Mouse (Mus musculus) adrenal gland, postnatal 14 days (tissue): ENCODE measurements at regions not wholly inside any gene's neighbourhood (a gene's known extent, or its start where the extent isn't known, plus 50 kb on each side); places are given as distances from the start of the nearest gene placed in this dataset.
"Not testable (repeated sequence)": the region's sequence is repeated elsewhere in the genome, so short reads cannot be mapped to it uniquely, and the experiment has no call there.

ENCODE experiments used
- DNase-seq: peaks from one replicate; pipeline ENCODE4 v3.0.0; 2021; ENCODE audit warnings: mixed read lengths

DNA sequence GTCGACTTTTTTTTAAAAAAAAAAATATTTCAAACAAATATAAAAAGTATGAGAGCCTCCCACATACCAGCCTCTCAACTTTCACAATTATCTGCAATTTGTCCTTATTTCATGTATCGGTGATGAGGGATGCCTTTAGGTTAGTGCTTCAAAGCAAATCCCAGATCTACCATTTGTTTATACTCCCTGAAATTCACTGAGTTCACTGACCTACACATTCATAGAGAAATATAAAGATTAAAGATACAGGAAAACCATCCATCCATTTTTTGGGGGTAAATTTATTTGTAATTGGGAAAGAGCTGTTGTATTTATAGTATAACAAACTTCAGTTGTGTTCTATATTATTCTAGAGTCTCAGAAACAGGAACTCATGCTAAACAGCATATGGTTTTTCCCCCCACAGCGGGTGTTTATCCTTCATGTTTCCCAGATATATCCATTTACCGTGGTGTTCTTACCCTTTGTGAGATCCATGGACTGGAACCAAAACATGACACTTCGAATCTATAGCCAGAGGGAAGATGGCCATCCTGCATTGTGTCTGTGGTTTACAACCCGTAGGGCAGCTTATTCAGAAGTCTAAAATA is 120.1 kb upstream of the Cpsf6 start:
- no peak for DNase-seq

DNA sequence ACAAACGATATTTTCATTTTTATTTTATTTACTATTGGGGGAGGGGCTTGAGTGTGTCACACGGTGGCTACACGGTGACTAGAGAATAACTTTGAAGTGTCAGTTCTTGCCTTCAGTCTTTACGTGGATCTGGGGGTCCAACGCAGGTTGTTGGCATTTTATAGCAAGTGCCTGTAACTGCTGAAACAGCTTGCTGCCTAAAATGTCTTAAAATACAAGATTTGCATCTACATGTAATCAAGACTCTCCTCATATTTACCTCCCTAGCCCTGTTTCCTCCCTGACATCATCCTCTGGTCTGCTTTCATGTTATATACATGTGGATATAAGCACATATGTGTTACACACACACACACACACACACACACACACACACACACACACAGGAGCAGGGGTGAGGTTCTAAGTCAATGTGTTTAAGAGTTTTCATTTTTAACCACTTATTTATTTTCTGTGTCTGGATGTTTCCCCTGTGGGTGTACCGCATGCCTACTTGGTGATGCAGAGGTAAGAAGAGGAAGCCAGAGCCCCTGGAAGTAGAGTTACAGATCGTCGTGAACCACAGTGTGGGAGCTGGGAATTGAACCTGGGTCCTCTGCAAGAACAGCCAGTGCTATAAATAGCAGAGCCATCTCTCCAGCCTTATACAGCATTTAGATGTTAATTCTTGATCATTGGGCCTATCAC is 119.5 kb upstream of the Cpsf6 start:
- no peak for DNase-seq

DNA sequence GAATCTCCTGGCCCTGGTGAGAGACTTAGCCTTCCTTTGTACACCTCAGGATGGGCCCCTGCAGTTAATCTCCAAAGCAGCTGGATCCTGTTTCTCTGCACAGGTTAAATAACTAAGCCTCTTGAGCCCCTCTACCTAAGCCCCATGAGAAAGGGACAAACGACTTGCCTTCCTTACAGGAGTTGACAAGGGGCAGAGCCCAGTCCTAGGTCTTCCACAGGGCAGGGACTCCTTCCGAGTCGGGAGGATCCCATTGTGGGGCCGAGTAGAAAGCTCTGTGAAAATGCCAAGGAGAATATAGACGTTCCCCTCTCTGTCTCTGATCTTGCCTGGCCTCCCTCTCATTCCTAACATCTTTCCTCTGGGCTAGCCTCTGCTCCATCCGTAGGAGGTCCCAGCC is 118.7 kb upstream of the Cpsf6 start:
- no peak for DNase-seq

DNA sequence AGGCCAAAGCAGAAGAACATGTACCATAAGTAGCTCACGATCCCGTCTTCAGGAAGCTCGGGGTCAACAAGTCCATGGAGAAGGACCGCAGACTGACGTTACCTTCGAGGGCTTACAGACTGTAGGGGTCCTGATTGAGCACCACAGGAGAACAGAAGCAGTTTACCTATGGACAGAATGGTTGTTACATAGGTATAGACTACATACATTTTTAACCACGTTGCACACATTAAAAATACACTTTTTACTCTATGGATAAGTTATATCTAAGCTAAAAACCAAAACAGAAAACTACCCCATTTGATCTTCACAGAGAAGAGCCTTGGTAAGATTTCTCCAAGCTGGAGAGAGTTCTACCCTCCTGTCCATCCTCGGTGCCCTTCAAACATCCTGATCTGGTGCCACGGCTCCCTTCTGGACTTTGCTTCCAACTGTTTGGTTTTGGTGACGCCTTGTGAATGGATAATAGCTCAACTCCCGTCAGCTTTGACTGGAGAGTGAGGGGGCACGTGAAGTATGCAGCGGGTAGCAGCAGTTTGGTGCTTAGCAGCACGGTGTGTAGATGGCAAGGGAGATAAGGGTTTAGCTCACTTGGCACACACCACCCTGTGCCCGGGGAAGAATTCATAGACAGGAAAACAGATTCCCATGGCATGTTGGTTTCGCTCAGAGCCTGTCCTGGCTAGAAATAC is 117.9 kb upstream of the Cpsf6 start:
- no peak for DNase-seq

DNA sequence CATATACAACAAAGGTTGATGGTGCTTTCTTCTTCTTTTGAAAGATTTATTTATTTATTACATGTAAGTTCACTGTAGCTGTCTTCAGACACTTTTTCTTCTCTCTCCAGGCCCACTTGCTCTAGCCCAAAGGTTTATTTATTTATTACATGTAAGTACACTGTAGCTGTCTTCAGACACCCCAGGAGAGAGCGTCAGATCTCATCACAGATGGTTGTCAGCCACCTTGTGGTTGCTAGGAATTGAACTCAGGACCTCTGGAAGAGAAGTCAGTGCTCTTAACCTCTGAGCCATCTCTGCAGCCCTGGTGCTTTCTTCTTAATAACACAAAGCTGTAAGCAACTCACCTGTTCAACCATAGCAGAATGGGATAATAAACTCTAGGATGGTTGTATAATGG is 117.3 kb upstream of the Cpsf6 start:
- DNase-seq: not testable (repeated sequence)

DNA sequence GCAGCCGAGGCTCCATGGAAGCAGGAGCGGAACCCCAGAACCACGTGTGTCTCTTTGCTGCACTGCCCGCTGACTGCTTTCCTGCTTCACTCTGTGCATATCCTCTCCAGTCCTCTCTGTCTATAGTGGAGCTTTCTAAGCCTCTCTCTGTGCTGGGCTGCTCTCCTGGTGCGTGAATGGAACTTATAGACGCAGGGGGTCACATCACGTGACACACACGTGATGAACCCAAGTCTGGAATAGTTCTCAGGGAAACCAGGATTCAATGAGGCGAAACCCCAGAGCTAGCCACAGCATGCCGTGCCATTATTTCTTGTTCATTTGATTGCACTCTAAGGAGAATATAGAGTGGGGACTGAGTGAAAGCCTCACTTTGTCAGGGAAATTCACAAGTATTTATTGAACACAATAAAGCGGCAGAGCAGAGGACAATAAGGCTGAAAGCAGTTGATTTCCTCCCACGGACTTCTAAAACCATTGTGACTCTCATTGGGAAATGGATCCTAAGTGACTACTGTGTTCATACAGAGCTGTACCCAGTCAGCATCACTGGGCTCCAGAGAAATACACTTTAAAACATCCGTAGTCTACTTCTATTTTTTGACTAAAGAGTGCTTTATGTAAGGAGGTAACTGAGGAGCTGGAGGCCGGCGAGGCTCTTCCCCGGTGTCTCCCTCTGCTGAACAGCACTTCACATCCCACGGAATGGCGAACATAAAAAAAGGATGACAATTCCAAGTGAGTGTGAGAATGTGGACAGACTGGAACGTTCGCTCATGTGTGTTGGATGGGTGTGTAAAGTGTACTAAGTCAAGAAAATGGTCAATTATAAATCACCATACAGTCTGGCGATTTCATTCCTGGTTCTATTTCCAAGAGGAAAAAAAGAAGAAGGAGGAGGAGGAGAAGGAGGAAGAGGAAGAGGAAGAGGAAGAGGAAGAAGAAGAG is 116.5 kb upstream of the Cpsf6 start:
- DNase-seq: no peak

DNA sequence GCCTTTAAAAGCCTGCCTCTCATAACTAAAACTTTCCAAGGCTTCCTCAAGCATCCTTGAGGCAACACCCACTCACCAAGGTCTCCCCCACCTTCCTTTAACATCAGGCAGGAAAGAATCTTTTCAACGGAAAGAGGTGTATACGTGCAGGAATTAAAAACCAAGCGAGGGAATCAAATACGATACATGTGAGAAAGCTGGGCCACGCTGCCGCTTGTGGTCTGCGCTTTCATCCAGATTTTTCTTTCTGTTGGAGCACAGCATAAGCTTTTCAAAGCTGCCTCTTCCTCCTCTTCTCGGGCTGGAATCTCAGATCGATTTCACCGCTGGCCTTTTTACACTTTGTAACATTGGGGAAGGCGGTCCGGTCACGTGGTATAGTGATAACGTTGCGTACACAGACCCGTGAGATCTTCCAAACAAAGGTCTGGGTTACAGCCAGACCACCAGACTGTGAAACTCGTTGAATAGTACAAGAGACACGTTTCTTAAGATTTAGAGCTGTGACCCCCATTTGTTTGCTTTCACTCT is 114.4 kb upstream of the Cpsf6 start:
- DNase-seq: peak; percentile 20

DNA sequence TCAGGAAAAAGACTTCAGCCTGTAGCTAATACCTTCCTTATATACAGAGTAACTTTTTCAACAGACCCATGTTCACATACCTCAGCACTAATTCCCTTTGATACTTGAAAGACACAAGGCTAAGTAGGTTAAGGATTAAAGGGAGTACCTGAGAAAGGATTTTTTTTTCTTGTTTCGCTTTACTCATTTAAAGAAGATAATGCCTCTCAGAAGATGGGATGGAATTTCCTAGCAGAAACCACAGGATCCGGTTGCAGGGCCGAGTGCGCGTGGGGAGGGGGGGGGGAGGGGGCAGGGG is 114.0 kb upstream of the Cpsf6 start:
- no peak for DNase-seq

DNA sequence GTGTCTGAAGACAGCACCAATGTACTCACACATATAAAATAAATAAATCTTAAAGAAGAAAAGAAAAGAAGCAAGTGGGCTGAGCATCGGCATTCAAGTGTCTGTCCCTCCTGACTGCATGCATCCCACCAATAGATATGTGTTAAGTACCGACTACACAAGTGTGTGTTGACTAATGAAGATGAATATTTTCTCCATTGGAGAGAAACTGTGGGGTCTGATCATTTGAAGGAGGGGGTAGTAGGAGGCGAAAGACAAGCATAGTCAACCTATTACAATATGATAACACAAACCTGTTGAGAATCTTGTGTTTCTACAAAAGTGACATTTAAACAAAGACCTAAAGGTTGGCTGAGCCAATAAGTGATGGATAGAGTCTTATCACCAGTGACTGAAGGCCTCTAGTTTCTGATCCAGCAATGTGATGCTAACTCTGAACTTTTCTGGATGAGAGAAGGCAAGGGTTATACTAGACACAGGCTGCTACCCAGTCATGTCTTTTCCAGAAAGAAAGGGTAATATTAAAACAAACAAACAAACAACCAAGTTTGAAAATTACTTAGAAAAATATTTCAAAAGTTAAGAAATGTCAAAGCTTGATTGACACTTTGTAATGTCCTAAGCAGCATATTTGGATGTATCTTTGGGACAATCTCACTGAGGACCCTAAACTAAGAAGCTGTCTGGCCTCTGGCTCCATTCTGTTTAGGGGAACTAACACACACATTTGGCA is 113.4 kb upstream of the Cpsf6 start:
- DNase-seq: no peak

DNA sequence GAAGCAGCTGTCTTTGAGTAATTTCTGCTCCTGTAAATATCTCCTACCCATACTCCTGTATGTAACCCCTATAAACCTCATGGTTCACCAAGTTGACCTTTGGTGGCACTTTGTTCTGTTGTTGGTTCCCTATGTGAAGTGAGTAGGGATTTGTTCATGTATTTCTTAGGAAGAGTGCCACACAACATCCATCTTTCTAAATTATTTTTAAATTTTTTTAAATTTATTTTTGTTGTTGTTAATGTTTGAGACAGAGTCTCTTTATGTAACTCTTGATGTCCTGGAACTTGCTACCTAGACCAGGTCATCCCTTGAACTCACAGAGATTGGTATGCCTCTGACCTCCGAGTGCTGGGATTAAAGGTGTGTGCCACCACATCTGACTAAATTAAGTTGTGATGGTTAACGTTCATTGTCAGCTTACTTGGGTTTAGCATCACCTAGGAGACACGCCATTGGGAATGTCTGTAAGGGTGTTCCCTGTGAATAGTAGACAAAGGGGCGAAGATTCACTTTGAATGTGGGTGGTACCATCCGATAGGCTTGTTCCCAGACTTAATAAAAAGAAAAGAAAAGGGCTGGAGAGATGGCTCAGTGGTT is 112.7 kb upstream of the Cpsf6 start:
- DNase-seq: no peak

DNA sequence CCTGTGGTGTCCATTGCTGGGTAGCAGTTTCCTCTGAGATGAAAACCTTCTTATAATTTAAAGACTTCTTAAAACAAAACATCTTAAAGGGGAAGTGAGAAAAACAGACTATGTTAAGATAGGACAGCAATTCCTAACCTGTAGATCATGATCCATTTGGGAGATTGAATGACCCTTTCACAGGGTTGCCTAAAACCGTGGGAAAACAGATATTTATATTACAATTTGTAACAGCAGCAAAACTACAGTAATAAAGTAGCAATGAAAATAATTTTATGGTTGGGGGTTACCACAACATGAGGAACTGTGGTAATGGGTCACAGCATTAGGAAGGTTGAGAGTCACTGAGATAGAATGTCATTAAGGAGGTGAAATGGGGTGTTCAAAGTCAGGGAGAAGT is 111.9 kb upstream of the Cpsf6 start:
- no peak for DNase-seq

DNA sequence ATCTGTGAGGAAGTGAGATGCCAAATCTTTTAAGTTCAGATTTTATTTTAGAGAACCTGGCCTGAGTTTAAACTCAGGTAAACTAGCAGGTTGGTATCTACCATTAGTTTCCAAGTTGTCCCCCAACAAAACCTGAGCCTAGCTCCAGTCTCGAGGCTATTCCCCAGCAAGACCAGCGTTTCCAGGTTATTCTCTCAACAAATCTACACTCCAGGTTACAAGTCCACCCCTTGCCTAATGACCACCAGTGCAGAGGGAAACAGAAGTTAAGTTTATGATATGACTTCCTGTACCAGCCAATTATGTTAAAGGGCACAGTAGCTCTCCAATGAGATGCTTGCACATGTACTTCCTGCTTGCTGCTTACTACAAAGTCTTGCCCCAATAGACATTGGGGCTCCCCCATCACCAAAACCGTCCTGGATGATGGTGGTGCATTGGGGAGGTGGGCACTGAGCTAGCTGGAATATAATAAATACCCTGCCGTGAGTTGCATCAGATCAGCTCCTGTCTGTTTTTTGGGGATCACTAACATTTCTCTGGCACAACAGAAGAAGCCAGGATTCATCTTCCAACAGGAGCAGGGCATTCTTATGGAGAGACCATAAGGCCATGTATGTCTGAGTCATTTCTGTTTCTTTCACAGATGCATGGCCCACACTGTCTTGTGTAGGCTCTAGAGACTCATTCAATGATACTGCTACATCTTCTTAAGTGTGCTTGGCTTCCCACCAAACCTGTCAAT is 111.2 kb upstream of the Cpsf6 start:
- no peak for DNase-seq

DNA sequence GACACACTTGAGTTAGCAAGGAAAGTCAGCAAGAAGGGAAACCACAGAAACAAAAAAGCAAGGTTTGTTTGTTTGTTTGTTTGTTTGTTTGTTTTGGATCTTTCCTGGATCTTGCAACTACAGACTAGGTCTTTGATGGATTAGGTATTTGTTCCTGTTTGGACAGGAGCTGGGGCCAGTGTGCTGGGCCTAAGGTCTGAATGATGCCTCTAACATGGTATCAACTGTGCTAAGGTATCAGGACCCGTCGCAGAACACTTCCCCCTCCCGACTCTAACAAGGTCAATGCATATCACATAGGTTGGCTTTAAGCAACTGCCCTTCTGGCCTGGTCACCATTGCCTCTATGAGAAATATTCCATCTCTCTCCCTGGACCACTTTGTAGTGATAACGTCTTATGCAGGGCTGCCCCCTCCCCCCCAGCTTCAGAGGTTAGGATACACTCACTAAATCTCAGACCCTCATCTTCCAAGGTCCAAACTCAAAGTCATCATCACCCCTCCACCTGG is 103.3 kb upstream of the Cpsf6 start:
- no peak for DNase-seq

DNA sequence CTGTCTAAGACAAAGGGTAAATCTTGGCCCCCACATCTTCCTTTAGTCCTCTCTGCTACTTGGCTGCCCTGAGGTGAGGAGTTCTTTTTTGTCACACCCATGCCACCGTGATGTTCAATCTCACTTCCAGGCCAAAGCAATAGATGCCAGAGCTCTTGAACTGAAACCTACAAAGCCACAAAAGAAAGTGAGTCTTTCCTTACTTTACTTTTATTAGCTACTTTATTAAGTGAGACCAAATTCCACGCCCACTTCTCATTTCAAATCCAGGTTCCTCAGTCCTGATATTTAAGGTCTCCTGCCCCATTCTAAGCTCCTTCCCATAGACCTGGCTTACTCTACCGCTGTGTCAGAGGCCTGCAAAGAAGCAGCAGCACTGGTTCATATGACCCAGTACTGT is 102.5 kb upstream of the Cpsf6 start:
- DNase-seq: no peak

DNA sequence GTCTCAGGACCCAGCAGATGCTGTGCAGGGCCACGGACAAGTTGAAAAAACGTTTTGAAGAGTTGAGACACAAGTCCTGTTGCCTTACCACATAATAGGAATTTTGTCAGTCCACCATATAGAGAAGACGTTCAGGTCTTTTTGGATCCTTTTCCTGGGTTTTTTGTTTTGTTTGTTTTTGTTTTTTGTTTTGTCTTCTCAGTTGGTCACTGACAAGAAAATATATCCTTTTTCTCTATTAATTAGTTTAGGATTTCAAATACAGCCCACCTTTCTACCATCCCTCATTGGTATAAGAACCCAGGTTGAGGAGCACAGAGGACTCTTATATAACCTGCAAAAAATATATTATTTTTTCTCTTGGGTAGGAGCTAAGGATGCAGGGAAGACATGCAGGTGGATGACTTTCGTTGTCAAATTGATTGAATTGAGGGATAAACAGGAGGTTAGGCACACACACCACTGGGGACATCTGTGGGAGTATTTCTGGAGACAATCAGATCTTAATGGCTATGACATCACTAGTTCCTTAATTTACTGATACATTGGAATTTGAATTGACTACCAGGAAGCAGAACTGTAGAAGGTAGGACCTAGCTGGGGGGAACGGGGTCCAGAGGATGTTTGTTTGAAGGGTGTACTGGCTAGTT is 101.7 kb upstream of the Cpsf6 start:
- DNase-seq: no peak

DNA sequence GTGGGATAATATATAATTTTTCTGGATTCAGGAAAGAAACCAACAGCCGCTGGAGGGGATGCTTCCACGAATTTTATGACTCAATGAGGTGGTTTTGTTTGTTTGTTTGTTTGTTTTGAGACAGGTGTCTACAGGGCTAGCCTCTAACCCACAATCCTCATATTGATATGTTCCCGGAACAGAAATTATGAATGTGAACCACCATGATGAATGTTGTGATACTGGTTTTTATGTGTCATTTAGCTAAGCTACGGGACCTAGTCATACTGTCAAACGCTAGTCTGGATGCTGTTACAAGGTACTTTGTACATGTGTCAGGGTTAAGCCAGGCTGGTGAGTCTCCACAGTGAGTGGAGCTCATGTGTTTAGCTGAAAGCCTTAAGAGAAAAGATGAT is 100.6 kb upstream of the Cpsf6 start:
- no peak for DNase-seq

DNA sequence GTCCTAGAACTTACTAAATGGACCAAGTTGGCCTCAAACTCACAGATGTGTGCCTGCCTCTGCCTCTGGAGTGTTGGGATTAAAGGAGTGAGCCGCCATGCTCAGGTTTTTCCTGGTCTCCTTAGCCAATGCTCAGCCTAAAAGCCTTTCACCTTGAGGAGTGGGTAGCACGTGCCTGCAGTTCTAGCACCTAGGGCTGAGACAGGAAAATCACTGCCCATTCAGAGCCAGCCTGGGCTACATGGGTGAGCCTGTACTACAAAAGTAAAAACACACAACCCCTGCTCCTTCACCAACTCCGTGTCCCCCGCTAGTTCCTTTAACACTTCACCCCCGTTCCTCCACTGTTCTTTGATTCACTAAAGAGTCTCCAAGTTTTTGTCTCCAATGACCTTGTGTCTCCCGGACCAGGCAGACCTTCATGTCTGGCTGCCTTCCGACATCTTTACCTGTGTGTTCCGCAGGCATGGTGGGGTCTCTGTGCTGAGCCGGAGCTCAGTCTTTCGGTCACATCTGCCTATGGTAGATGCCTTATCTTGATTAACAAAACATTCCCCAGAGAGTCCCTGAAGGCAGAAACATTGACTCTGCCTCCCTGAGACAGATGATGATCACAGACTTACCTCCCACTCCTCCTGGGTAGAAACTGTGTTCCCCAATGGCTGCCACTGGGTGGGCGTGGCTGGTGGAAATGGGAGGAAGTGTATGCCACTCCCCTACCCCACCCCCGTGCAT is 100.1 kb upstream of the Cpsf6 start:
- DNase-seq: no peak

DNA sequence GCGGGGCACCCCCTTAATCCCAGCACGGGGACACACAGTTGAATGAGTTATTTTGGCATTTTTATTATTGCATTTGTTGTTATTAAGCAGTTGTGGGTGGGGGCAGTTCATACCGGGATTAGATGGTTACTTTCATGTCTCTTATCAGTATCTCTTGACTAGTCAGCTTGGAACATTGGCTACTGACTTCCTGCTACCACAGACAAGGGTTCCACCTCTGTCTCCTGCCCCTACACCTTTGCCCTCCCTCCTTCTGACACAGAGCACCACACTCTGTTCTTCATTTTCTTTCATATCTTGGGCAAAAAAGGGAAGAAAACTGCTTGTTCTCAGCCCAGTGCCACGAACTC is 99.1 kb upstream of the Cpsf6 start:
- DNase-seq: no peak

DNA sequence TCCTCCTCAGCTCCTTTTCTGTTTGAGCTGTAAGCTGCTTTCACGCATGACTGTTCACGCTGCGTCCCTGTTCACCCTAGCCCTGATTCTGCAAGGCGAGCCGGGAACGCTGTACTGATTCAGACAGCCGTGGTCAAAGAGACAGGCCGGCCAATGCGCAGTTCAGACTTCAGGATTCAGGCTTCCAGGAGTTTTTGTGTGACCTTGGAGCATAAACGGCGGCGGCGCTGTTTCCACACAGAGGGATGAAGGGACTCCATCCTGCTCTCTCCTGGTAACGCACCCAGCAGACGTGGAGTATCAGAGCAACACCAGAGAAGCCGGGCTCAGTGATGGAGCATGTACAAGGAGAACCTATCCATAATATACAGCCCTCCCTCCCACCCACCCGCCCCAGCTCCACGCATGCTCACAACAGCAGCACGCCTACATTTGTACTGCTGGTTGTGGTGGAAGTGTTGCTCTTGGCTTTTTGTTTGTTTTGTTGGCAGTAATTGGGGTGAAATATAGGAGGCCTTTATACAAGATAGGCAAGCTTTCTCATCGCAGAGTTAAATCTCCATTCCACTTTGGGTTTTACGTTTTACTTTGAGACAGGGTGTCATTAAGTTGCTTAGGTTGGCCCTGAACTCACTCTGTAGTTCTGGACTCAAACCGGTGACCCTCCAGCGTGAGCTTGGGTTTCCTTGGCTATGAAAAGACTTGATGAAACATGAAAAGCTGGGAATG is 98.6 kb upstream of the Cpsf6 start:
- DNase-seq: peak; percentile 61
